Mouse (Mus musculus): ENCODE measurements around the gene Pkn3.

DNA sequence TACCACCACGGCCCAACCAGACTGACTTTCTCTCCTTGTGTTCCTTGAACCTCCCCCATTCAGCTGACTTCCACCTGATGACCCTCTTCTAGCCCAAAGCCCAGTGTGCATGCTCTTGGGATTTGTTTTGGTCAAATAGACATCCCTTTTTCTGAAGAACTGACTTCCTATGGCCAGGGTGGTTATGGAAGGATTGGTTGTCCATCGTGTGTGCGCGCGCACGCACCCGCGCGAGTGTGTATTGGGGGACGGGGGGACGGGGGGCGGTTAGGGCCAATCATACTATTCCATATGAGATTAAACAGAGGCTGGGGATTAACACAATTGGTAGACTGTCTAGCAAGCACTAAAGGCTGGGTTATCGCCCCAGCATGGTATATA is 16.7 kb downstream of the Pkn3 start:
- TF ChIP-seq POLR2A (IDR thresholded peaks at IDR 0.05; ENCODE audit: low read depth, low read length) = no peak
- no peak for TF ChIP-seq CTCF (IDR thresholded peaks at IDR 0.05; ENCODE audit: extremely low read depth, insufficient read length, insufficient replicate concordance, low read depth, low read length)
